ENCODE assay signal across 9 mouse cellular contexts in the genomic region with DNA sequence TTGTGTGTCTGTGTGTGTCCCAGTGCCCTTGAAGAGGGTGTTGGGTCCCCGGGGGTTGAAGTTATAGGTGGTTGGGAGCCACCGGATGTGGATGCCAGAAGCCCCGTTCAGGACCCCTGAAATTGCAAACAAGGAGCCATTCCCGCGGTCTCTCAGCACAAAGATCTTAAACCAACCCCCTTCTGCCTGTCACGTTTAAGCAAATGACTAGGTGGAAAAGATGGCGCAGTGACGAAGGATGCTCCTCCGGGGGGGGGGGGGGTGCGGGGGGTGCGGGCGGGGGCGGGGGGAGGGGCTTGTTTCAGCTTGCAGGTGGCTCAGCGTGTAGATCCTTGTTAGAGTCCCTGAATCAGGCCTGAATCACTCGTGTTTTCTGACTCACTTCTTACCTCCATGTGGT. TPM values are rescaled to one million over a fixed set of nuclear protein-coding genes. Genes with fewer than 3 reads are reported as not detected.
DNase-seq lines count a peak whose midpoint lies in the region; ATAC-seq and TF ChIP-seq lines count a peak whose summit lies in the region.
"Had no signal": no experiment of that assay in that cellular context is flagged by ENCODE, and none has a peak within 500 bp of the region (broad histone marks: within the 10 kb centered on the region; RNA-seq: fewer than 3 reads in every experiment).

No protein-coding gene starts in this region.

- no peak overlapping the region for H3K27ac ChIP-seq in kidney, postnatal 0 days
- no peak overlapping the region for H3K27ac ChIP-seq in forebrain, embryonic 12.5 days
- no peak overlapping the region for H3K27ac ChIP-seq in limb, embryonic 15.5 days
- no peak overlapping the region for H3K27ac ChIP-seq in stomach, postnatal 0 days (replicated peaks)

- no peak overlapping the region for H3K4me3 ChIP-seq in kidney, postnatal 0 days (replicated peaks; ENCODE audit: low read depth, low read length)
- peak overlapping the region; percentile 16; the same call in 1 of the 2 replicates for H3K4me3 ChIP-seq in forebrain, embryonic 12.5 days (replicated peaks)
- 0 out of 2 replicates have a peak overlapping the region, but pooled peaks have one; percentile 7 for H3K4me3 ChIP-seq in limb, embryonic 15.5 days
- H3K4me3 ChIP-seq in stomach, postnatal 0 days (ENCODE audit: low read depth, low read length): no peak overlapping the region

- no peak overlapping the region for H3K9ac ChIP-seq in kidney, postnatal 0 days (ENCODE audit: low read depth, low read length)
- H3K9ac ChIP-seq in forebrain, embryonic 12.5 days: peak overlapping the region; percentile 30; the same call in 1 of the 2 replicates
- no peak overlapping the region for H3K9ac ChIP-seq in limb, embryonic 15.5 days
- no peak overlapping the region; the same call in 1 of the 2 replicates for H3K9ac ChIP-seq in stomach, postnatal 0 days (ENCODE audit: low read length)

- TF ChIP-seq CTCF in kidney, postnatal 0 days (IDR thresholded peaks at IDR 0.05; ENCODE audit: low read depth): no peak
- no peak for TF ChIP-seq CTCF in stomach, postnatal 0 days (IDR thresholded peaks at IDR 0.05; ENCODE audit: low read depth)

- TF ChIP-seq EP300 in stomach, postnatal 0 days (optimal IDR thresholded peaks at IDR 0.05): no peak

- WGBS in kidney, postnatal 0 days: 5% methylated on average over 12 of the region's 15 CpGs
- WGBS in forebrain, embryonic 12.5 days: 14% methylated on average over 15 of the region's 15 CpGs
- 4% methylated on average over 10 of the region's 15 CpGs for whole genome bisulfite sequencing in limb, embryonic 15.5 days
- WGBS in stomach, postnatal 0 days: 1% methylated on average over 9 of the region's 15 CpGs

- no peak for DNase-seq in kidney, postnatal 0 days (ENCODE audit: low spot score)
- DNase-seq in kidney, adult 9 months: no peak
- no peak for DNase-seq in stomach, postnatal 0 days (ENCODE audit: low spot score)
- DNase-seq in right cerebral cortex, postnatal 14 days: no peak
- no peak for DNase-seq in adrenal gland, adult 18-20 months (ENCODE audit: low spot score in 2 of 2)
- no peak for DNase-seq in cerebellum, postnatal 25 days
- DNase-seq: lung, postnatal 36 days had no signal

- peak overlapping the region; percentile 39 for H3K4me2 ChIP-seq in kidney, postnatal 0 days (ENCODE audit: low read length)
- peak overlapping the region; percentile 46 for H3K4me2 ChIP-seq in forebrain, embryonic 12.5 days
- peak overlapping the region; percentile 24; the same call in 1 of the 2 replicates for H3K4me2 ChIP-seq in limb, embryonic 15.5 days
- peak overlapping the region; percentile 27 for H3K4me2 ChIP-seq in stomach, postnatal 0 days (replicated peaks; ENCODE audit: low read depth)

- H3K27me3 ChIP-seq in kidney, postnatal 0 days (ENCODE audit: insufficient read depth, low read length): no peaks in the 10 kb centered on the region
- H3K27me3 ChIP-seq in forebrain, embryonic 12.5 days: no peaks in the 10 kb centered on the region
- no peaks in the 10 kb centered on the region for H3K27me3 ChIP-seq in limb, embryonic 15.5 days
- H3K27me3 ChIP-seq in stomach, postnatal 0 days (ENCODE audit: control insufficient read depth, insufficient read depth, low read length): no peaks in the 10 kb centered on the region

- H3K4me1 ChIP-seq in kidney, postnatal 0 days (replicated peaks; ENCODE audit: insufficient read depth, low read length): no peaks in the 10 kb centered on the region
- no peaks in the 10 kb centered on the region; the same call in none of the 2 replicates for H3K4me1 ChIP-seq in forebrain, embryonic 12.5 days
- H3K4me1 ChIP-seq in limb, embryonic 15.5 days: 0 out of 2 replicates have a peak, but pooled peaks cover 3% of the 10 kb centered on the region
- H3K4me1 ChIP-seq in stomach, postnatal 0 days (replicated peaks; ENCODE audit: control insufficient read depth, insufficient read depth): no peaks in the 10 kb centered on the region

- H3K9me3 ChIP-seq in kidney, postnatal 0 days (replicated peaks; ENCODE audit: low read length): no peaks in the 10 kb centered on the region
- no peaks in the 10 kb centered on the region for H3K9me3 ChIP-seq in forebrain, embryonic 12.5 days
- no peaks in the 10 kb centered on the region for H3K9me3 ChIP-seq in limb, embryonic 15.5 days
- no peaks in the 10 kb centered on the region for H3K9me3 ChIP-seq in stomach, postnatal 0 days (ENCODE audit: control insufficient read depth, low read length)

- ATAC-seq in kidney, postnatal 0 days (replicated peaks; ENCODE audit: low FRiP score, low read depth): no peak
- no peak for ATAC-seq in forebrain, embryonic 12.5 days (ENCODE audit: low FRiP score)
- no peak for ATAC-seq in limb, embryonic 15.5 days (ENCODE audit: insufficient number of reproducible peaks, low FRiP score, low TSS enrichment, low read depth)
- no peak for ATAC-seq in stomach, postnatal 0 days (ENCODE audit: low FRiP score, low TSS enrichment)

- H3K36me3 ChIP-seq in kidney, postnatal 0 days (ENCODE audit: insufficient read depth, low read length): no peaks in the 10 kb centered on the region
- no peaks in the 10 kb centered on the region for H3K36me3 ChIP-seq in forebrain, embryonic 12.5 days (replicated peaks)
- H3K36me3 ChIP-seq in limb, embryonic 15.5 days: no peaks in the 10 kb centered on the region
- no peaks in the 10 kb centered on the region for H3K36me3 ChIP-seq in stomach, postnatal 0 days (ENCODE audit: control insufficient read depth, insufficient read depth, low read length)

RNA-seq across cellular contexts. Expression of a gene that starts 17.9 kb away (rescaled TPM):
- 19.6 TPM in 2 replicates for polyA plus RNA-seq in kidney, postnatal 0 days (2015; fragmentation: Nextera tagmentation; extraction: Ambion mirVana)
- polyA plus RNA-seq in forebrain, embryonic 12.5 days (2016; fragmentation: Nextera tagmentation; extraction: Ambion mirVana): 39.0 and 45.2 TPM in 2 replicates
- 23.6 and 28.1 TPM in 2 replicates for polyA plus RNA-seq in limb, embryonic 15.5 days (2015; fragmentation: Nextera tagmentation; extraction: Ambion mirVana)
- 8.2 and 10.0 TPM in 2 replicates for polyA plus RNA-seq in stomach, postnatal 0 days (2015; fragmentation: Nextera tagmentation; extraction: Ambion mirVana)
- 10 to 100 TPM; 57.3 to 70.3 TPM for total RNA-seq in adrenal gland, adult 18-20 months (2021)

RNA-seq across cellular contexts. Expression of a gene that starts 39.0 kb away (rescaled TPM):
- 69.9 and 72.8 TPM in 2 replicates for polyA plus RNA-seq in kidney, postnatal 0 days (2015; fragmentation: Nextera tagmentation; extraction: Ambion mirVana)
- polyA plus RNA-seq in forebrain, embryonic 12.5 days (2016; fragmentation: Nextera tagmentation; extraction: Ambion mirVana): 124 and 137 TPM in 2 replicates
- polyA plus RNA-seq in limb, embryonic 15.5 days (2015; fragmentation: Nextera tagmentation; extraction: Ambion mirVana): 87.7 and 93.9 TPM in 2 replicates
- 54.2 and 58.8 TPM in 2 replicates for polyA plus RNA-seq in stomach, postnatal 0 days (2015; fragmentation: Nextera tagmentation; extraction: Ambion mirVana)
- 100 to 1,000 TPM in 1 of 2 experiments, 10 to 100 TPM in 1; 97.2 to 132 TPM for total RNA-seq in adrenal gland, adult 18-20 months (2021)

Comparison
In these comparisons a context has a peak if more than half of its experiments do, and no peak if none do; other contexts are left out.
1. H3K4me3 ChIP-seq: peak in forebrain, embryonic 12.5 days (single experiment) and limb, embryonic 15.5 days (single experiment); none in kidney, postnatal 0 days (single experiment) and stomach, postnatal 0 days (single experiment).
2. Peak in every context shown above with its lines, with median percentiles within 50 percentile points of each other: H3K4me2 ChIP-seq.